ENCODE assay signal across 12 mouse cellular contexts in the genomic region with DNA sequence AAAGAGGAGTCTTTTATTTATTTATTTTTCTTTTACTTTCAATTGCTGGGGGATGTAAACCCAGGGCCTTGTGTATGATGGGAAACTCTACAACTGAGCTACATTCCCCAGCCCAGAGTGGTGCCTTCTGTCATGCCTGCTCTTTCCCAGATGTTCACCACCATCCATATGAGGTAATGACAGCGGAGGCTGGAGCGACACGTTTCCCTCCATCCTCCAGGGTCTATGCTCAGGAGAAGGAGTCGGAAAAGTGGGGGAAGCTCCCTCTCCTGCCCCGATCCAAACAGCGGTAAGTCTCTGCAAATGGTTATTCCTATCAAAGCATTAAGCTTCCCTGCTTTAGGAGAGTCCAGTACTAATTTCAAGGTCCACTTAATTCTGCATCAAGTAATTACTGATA.
DNase-seq lines count a peak whose midpoint lies in the region; ATAC-seq and TF ChIP-seq lines count a peak whose summit lies in the region.
"Had no signal": no experiment of that assay in that cellular context is flagged by ENCODE, and none has a peak within 500 bp of the region (broad histone marks: within the 10 kb centered on the region; RNA-seq: fewer than 3 reads in every experiment).

No protein-coding gene starts in this region.

- peaks cover 24% of the 10 kb centered on the region for H3K4me1 ChIP-seq in midbrain, embryonic 10.5 days
- peaks cover 8% of the 10 kb centered on the region for H3K4me1 ChIP-seq in midbrain, embryonic 11.5 days (ENCODE audit: control insufficient read depth, insufficient read depth, low read length)
- H3K4me1 ChIP-seq in forebrain, embryonic 16.5 days (replicated peaks; ENCODE audit: control insufficient read depth, insufficient read depth, low read length), result peaks cover 28% of the 10 kb centered on the region
- peaks cover 14% of the 10 kb centered on the region for H3K4me1 ChIP-seq in hindbrain, postnatal 0 days (ENCODE audit: insufficient read depth, low read length)
- H3K4me1 ChIP-seq in neural tube, embryonic 13.5 days (replicated peaks), result peaks cover 49% of the 10 kb centered on the region

- peaks cover 5% of the 10 kb centered on the region; the same call in 1 of the 2 replicates for H3K9me3 ChIP-seq in midbrain, embryonic 10.5 days (replicated peaks)
- H3K9me3 ChIP-seq in midbrain, embryonic 11.5 days (ENCODE audit: control insufficient read depth, low read length), result no peaks in the 10 kb centered on the region
- H3K9me3 ChIP-seq in forebrain, embryonic 16.5 days (ENCODE audit: control insufficient read depth, low read length), result no peaks in the 10 kb centered on the region
- H3K9me3 ChIP-seq in hindbrain, postnatal 0 days (ENCODE audit: low read length), result no peaks in the 10 kb centered on the region
- H3K9me3 ChIP-seq in neural tube, embryonic 13.5 days, result no peaks in the 10 kb centered on the region

- 90% methylated on average over 6 of the region's 6 CpGs for WGBS in midbrain, embryonic 10.5 days
- WGBS in midbrain, embryonic 11.5 days, result 89% methylated on average over 6 of the region's 6 CpGs
- 53% methylated on average over 6 of the region's 6 CpGs for WGBS in forebrain, embryonic 16.5 days
- WGBS in hindbrain, postnatal 0 days, result 44% methylated on average over 6 of the region's 6 CpGs
- 35% methylated on average over 6 of the region's 6 CpGs for WGBS in neural tube, embryonic 13.5 days

- no peak overlapping the region for H3K9ac ChIP-seq in midbrain, embryonic 11.5 days (ENCODE audit: low read length)
- no peak overlapping the region for H3K9ac ChIP-seq in forebrain, embryonic 16.5 days (replicated peaks; ENCODE audit: low read depth, low read length)
- H3K9ac ChIP-seq in hindbrain, postnatal 0 days (replicated peaks; ENCODE audit: low read length), result no peak overlapping the region
- H3K9ac ChIP-seq in neural tube, embryonic 13.5 days, result no peak overlapping the region

- TF ChIP-seq CTCF in hindbrain, postnatal 0 days (IDR thresholded peaks at IDR 0.05; ENCODE audit: low read depth), result no peak

- no peak overlapping the region for H3K4me3 ChIP-seq in midbrain, embryonic 10.5 days
- H3K4me3 ChIP-seq in midbrain, embryonic 11.5 days (ENCODE audit: low read depth, low read length), result no peak overlapping the region
- no peak overlapping the region for H3K4me3 ChIP-seq in forebrain, embryonic 16.5 days (replicated peaks; ENCODE audit: low read length)
- no peak overlapping the region for H3K4me3 ChIP-seq in hindbrain, postnatal 0 days (ENCODE audit: low read length)
- H3K4me3 ChIP-seq in neural tube, embryonic 13.5 days, result no peak overlapping the region
- H3K4me3 ChIP-seq: left cerebral cortex, adult 2 months had no signal

- ATAC-seq in midbrain, embryonic 11.5 days (ENCODE audit: low FRiP score), result no peak
- peak; percentile 22; the same call in 1 of the 2 replicates for ATAC-seq in forebrain, embryonic 16.5 days
- peak; percentile 61 for ATAC-seq in hindbrain, postnatal 0 days
- peak; percentile 77 for ATAC-seq in neural tube, embryonic 13.5 days (ENCODE audit: low read depth)

- no peak overlapping the region for H3K4me2 ChIP-seq in midbrain, embryonic 11.5 days
- no peak overlapping the region for H3K4me2 ChIP-seq in forebrain, embryonic 16.5 days (ENCODE audit: low read length)
- 0 out of 2 replicates have a peak overlapping the region, but pooled peaks have one; percentile 22 for H3K4me2 ChIP-seq in hindbrain, postnatal 0 days (ENCODE audit: low read depth, low read length)
- H3K4me2 ChIP-seq in neural tube, embryonic 13.5 days, result peak overlapping the region; percentile 29
- H3K4me2 ChIP-seq: heart, embryonic 11.5 days had no signal

- H3K27ac ChIP-seq in midbrain, embryonic 10.5 days (replicated peaks), result 0 out of 2 replicates have a peak overlapping the region, but pooled peaks have one; percentile 24
- H3K27ac ChIP-seq in midbrain, embryonic 11.5 days (ENCODE audit: low read depth, low read length), result no peak overlapping the region
- H3K27ac ChIP-seq in forebrain, embryonic 16.5 days (ENCODE audit: low read length), result peak overlapping the region; percentile 52
- no peak overlapping the region; the same call in 1 of the 2 replicates for H3K27ac ChIP-seq in hindbrain, postnatal 0 days
- peak overlapping the region; percentile 83 for H3K27ac ChIP-seq in neural tube, embryonic 13.5 days (replicated peaks)
- H3K27ac ChIP-seq: left cerebral cortex, adult 2 months had no signal

- H3K36me3 ChIP-seq in midbrain, embryonic 10.5 days, result no peaks in the 10 kb centered on the region
- no peaks in the 10 kb centered on the region for H3K36me3 ChIP-seq in midbrain, embryonic 11.5 days (ENCODE audit: control insufficient read depth, insufficient read depth, low read length)
- no peaks in the 10 kb centered on the region for H3K36me3 ChIP-seq in forebrain, embryonic 16.5 days (ENCODE audit: control insufficient read depth, insufficient read depth)
- H3K36me3 ChIP-seq in hindbrain, postnatal 0 days (ENCODE audit: insufficient read depth, low read length), result no peaks in the 10 kb centered on the region
- H3K36me3 ChIP-seq in neural tube, embryonic 13.5 days, result no peaks in the 10 kb centered on the region

- DNase-seq in midbrain, embryonic 10.5 days (ENCODE audit: low spot score), result no peak
- no peak for DNase-seq in midbrain, embryonic 11.5 days (ENCODE audit: low spot score, missing footprints)
- peak; percentile 34 for DNase-seq in hindbrain, postnatal 0 days (ENCODE audit: low spot score)
- no peak for DNase-seq in cerebellum, adult 18-20 months
- DNase-seq in adrenal gland, postnatal 14 days, result no peak
- DNase-seq: heart, postnatal 4 days; lung, postnatal 36 days had no signal

- no peaks in the 10 kb centered on the region; the same call in 1 of the 2 replicates for H3K27me3 ChIP-seq in midbrain, embryonic 10.5 days (ENCODE audit: low read depth, poor library complexity, severe bottlenecking)
- no peaks in the 10 kb centered on the region for H3K27me3 ChIP-seq in midbrain, embryonic 11.5 days (ENCODE audit: control insufficient read depth, insufficient read depth, low read length)
- H3K27me3 ChIP-seq in forebrain, embryonic 16.5 days (replicated peaks; ENCODE audit: control insufficient read depth, insufficient read depth, low read length), result no peaks in the 10 kb centered on the region
- H3K27me3 ChIP-seq in hindbrain, postnatal 0 days (ENCODE audit: insufficient read depth, low read length), result no peaks in the 10 kb centered on the region
- no peaks in the 10 kb centered on the region for H3K27me3 ChIP-seq in neural tube, embryonic 13.5 days
- H3K27me3 ChIP-seq: CH12.LX had no signal

Comparison
In these comparisons a context has a peak if more than half of its experiments do, and no peak if none do; other contexts are left out.
1. H3K27ac ChIP-seq: peak in midbrain, embryonic 10.5 days (single experiment), forebrain, embryonic 16.5 days (single experiment) and neural tube, embryonic 13.5 days (single experiment); none in midbrain, embryonic 11.5 days (single experiment) and hindbrain, postnatal 0 days (single experiment).
2. H3K4me2 ChIP-seq: peak in hindbrain, postnatal 0 days (single experiment) and neural tube, embryonic 13.5 days (single experiment); none in midbrain, embryonic 11.5 days (single experiment) and forebrain, embryonic 16.5 days (single experiment).